Mouse (Mus musculus) c-Kit-positive CD71-negative TER-119-negative erythroid progenitor cells, embryonic 14.5 days (primary cell): ENCODE data around the gene Spdef.

Experiments used
- DNase-seq: peaks from one replicate; pipeline ENCODE4 v3.0.0-alpha.2; 2013; ENCODE audit warnings: low read depth

The Spdef gene

DNA sequence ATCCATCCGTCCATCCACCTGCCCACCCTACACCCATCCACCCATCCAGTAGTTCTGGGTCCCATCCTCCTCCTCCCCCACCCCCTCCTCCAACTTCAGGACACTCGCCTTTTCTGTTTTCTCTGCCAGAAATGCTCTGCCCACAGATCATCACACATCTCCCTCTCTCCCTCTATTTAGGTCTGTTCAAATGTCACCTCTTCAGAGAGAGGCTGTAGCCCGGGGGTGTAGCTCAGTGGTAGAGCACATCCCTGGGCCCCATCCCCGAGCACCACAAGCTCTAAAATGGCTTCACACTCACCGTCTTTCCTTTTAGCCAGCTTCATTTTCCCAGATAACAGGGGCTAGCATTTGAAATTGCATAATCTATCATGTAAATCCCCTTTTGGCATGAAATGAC is 51.0 kb downstream of the Spdef start:
- no peak for DNase-seq

DNA sequence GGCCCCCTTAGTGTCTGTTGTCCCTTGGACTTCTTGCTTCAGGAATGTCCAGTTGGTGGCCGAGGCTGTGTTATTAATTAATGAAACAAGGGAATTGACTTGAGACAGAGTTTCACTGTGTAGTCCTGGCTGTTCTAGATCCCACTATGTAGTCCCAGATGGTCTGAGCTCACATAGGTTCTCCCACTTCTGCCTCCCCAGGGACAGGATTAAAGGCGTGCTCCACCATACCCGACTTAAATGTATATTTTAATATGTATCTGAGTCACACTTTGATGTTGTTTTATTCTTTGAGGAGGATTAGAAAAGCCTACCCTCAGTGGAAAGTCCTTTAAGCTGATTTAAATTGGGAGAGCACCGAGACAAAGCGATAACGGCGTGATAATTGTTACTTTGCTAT is 52.5 kb downstream of the Spdef start:
- DNase-seq: no peak

DNA sequence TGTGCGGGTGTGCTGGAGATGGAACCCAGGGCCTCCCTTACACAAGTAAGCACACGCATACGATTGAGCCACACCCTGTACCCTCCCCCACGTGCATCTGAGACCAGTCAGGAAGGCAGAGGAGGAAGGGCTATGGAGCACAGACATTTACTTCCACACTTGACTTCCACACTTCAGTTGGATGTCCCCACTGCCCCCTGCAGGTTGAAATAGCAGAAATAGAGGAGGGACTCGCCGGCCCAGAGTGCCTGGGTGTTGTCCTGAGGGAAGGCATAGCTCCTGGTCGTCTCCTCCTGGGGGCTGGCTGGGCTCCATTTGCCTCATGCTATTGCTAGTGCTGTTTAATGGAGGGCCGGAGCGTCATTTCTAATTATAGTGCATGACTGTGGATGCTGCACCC is 53.3 kb downstream of the Spdef start:
- DNase-seq: no peak

DNA sequence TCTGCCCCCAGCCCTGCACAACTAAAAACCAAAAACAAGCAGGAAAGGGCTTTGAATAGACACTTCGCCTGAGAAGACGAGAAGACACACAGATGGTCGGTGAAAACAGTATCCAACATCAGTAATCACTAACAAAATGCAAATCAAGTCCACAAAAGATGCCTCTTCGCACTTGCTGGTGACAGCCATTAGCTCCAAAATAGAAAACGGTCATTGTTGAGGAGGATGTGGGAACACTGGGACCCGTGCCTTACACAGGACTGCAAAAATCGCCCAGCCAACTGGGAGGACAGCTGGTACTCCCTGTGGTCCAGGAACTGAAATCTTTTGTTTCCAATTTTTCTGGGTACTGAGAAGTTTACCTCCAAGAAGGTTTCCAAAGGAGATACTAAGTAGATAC is 54.8 kb downstream of the Spdef start:
- no peak for DNase-seq

DNA sequence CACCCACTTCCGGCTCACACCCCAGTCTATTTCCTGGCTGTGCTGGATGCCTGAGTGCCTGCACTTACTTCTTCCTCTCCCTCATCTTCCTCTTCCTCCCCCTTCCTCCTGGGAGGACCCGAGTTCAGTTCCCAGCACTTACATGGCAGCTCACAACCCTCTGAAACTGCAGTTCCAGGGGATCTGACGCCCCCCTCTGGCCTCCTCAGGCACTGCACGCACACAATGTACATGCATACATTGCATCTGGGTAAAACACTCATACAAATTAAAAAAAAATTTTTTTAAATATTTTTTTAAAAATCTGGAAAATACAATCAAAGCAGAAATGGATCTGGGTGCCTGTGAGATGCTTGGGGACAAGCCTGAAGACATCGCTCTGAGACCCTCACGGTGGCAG is 57.0 kb downstream of the Spdef start:
- DNase-seq: no peak
